Mouse (Mus musculus) right cerebral cortex, postnatal 10 days (tissue): Measurements from ENCODE around the gene Mex3d.

Experiments used
- DNase-seq, 2 experiments: peaks; one replicate each; pipeline ENCODE4 v3.0.0; 2021; ENCODE audit warnings: low spot score in 2 of 2

Gene Mex3d

DNA sequence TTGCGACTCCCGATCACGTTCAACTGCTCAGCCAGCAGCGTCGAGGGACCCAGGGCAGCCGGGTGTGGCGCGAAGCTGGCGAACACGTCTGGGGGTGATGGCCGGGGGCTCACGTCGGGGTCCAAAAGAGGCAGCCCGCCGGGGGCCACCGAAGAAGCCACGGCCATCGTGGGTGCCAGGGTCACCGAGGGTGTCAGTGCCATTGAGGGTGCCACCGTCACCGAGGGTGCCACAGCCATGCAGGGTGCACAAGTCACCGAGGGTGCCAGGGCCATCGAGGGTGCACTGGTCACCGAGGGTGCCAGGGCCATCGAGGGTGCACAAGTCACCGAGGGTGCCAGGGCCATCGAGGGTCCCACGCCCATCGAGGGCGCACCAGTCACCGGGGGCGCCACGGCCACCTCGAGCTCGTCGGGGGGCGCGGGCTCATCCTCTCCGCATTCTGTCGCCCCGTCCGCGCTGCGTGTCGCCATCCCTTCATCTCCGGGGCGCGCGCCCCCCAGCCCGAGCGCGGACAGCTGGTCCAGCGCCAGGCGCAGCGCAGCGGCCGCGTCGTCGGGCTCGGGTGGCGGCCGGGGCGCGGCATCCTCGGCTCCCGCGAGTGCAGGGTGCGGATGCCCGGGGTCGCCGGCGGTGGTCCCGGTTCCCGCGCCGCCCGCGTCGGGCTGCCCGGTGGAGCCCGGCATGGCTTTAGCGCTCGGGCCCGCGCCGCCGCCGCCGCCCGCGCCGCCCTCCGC, 556 bp downstream of the Mex3d start:
- no peak for DNase-seq

DNA sequence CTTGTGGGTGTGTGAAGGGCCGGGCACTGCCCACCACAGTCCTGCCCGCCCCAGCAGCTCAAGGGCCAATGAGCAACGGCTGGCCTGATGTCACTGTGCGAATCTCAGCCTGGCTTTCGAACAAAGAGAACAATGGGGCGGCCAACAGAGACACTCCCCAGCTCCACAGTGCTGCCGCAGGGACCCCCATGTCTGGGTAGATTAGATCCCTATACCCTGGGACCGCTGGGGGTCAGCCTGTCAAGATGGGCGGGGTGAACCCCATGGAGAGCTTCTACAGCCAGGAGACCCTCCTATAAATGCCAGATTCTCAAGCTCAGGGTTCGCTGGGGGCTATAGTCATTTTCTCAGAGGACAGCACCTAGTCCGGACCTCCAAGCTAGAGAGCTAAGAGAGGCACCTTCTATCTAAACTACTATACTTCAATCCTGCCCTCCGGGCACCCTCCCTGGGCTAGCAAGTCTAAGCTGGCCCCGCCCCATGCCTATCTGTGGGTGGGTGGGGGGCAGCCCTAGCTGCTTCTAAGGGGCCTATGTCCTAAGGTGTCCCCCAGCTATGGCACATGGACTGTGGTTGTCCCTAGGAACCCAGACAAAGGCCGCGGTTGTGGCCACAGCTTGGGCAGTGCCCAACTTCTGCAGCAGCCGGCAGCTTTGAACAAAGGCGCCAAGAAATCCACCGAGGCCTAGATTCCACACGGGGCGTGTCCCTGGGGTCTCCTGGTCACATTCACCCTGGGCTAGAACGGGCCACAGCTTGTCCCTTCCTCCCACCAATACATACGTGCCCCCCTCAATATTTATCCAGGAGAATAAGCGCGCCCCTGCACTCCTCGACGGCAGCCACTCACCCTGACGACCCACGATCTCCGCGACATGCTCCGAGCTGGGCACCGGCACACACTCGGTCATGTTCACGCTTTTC, 1.4 kb downstream of the Mex3d start:
- peak; percentile 72 to 84 for DNase-seq

DNA sequence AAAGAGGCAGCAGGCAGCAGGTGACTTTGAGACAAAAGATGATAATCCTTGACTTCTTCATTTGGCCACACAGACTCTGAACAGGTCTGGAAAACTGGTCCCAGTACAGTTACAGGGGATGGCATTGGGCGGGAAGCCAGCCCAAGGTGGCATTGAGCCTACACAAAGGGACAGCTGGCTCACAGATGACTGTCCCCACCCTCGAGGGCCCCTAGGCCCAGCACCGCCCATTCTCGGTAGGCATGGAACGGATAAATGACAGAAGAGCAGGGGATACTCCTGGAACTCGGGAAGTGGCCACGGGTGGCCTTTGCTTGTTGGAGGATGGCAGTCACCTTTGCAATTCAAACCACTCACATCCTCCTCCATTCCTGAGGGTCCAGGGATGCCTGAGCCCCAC, 2.1 kb downstream of the Mex3d start:
- DNase-seq: no peak

DNA sequence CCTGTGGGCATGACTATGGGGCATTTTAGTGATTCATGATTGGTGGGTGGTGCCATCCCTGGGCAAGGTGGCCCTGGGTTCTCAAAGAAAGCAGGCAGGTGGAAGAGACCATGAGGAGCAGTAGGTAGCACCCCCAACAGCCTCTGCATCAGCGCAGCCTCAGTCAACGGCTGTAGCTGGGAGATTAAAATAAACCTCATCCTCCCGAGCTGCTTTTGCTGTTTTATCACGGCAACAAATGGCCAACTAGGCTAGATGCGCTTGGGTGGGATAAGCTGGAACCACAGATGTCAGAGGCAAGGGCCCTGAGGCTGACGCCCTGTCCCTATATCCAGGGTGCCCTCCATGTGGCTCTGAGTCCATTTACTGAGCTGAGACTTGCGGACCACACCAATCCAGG, 2.8 kb downstream of the Mex3d start:
- DNase-seq: no peak

DNA sequence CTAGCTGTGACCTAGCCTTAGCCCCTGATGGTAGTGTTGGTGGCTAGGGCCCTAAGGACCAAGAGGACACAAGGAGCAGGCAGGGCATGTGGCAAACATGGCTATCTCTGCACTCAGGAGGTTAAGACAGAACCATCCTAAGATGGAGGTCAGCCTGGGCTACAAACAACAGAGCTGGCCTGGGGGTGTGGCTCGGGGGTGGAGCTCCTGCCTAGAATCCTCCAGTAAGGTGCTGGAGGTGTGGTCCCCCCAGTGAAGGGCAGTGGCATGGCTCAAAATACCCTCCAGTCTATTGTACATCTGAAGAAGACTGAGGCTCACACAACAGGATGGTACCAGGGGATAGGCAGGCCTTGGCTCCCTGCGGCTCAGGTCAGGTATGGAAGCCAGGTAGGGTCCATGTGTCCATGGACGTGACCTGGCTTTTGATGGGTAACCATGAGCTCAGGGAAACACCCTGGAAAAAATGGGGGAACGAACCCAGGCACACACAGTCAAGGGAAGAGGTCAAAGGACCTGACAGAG, 3.3 kb downstream of the Mex3d start:
- DNase-seq: no peak

DNA sequence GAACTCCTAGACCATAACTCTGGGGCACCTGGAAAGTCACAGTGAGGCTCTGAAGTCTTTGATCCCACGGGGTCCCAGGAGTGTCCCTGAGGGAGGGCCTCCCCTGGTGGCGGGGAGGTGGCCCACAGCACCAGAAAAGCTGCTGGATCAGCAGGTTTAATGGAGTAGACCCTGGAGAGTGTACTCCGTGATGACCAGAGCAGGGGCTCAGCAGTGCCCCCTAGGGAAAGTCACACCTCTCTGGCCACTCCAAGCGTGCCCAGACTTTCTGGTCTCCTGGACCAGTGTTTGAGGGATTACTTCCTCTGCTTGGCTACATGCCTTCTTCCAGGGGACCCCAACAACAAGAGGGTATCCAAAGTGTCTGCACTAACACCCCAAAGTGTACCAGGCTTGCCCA, 4.0 kb downstream of the Mex3d start:
- no peak for DNase-seq

DNA sequence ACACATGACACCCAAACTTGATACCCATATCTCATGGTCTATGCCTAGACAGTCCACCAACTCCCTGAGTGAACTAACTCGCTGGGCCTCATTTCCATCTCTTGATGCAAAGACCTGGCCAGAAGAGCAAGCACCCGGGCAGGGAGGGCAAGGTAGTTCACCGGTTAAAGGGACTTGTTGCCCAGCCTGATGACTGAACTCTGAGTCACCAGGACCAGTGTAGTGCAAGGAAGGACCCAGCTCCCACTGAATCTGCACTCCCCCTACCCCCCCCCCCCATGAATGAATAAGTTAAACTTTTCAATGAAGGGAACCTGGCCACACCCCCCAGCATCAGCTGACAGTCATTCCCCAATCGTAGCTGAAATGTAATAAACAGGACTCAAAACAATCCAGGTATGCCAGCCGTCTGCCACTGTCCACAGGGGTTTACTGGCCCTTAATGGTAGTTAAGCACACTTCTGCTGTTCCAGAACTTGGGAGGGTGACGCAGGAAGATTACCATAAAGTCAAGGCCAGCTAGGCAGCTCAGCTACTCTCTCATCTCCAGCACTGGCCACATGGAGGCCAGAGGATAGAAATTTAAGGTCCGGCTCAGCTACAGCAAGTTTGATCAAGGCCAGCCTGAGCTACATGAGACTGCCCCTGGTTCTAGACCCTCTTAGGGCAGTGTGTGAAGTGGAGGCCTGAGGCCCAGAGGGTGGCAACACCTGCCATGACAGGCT, 4.7 kb downstream of the Mex3d start:
- no peak for DNase-seq

DNA sequence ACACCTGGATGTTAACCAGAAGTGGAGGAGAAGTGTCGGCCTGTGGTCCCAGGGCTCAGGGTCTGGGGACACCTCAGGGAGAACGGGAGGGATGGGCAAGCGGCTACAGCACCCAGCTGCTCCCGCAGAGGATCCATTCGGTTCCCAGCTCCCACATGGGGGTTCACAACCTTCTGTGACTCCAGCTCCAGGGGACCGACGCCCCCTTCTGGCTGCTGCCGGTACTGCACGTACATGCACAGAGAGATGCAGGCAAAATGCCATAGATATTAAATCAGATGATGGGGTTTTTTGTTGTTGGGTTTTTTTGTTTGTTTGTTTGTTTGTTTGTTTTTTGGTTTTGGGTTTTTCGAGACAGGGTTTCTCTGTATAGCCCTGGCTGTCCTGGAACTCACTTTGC, 9.7 kb downstream of the Mex3d start:
- no peak for DNase-seq

DNA sequence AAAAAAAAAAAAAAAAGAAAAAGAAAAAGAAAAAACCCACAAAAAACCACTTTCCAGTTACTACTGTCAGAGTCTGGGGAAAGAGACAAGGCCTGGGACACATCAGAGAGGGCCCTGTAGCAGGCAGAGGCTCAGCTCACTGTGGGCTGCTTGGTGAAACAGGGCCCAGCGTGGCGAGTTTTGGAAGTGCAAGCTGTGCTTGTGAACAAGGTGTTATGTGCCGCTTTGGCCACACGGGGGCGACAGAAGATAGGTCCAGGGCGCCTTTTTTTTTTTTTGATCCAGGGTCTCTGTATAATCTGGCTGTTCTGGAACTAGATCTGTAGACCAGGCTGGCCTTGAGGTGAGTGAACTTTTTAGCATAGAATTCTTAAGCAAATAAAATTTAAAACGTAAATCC, 11.3 kb downstream of the Mex3d start:
- DNase-seq: peak; percentile 94 to 97

DNA sequence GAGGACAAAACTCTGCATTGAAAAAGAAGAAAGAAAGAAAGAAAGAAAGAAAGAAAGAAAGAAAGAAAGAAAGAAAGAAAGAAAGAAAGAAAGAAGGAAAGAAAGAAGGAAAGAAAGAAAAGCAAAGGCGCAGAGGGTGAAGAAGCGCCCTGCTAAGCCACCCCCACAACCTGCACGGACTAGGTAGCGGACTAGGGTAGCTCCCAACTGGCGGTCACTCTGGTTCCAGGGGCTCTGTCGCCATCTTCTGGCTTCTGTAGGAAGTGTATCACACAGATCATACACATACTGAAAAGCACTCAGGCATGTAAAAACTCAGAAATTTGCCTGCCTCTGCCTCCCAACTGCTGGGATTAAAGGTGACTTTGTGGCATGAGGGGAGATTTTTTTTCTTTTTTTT, 13.4 kb downstream of the Mex3d start:
- DNase-seq: peak; percentile 81 to 84

DNA sequence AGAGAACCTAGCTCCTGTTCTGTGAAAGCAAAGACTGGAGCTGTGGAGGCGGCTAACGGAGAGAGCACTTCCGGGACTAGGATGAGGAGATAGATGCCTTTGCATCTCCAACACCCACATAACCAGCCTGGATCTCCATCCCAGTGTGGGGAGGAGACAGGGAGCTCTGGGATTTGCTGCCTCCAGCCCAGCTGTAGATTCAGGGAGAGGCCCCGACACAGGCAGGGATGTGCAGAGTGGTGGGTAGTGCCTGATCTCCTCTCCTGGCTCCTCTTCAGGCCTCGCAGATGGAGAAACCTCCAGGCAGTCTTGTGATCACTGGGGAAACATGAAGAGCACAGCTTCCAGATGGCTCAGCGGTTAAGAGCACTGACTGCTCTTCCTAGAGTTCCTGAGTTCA, 14.8 kb downstream of the Mex3d start:
- DNase-seq: no peak

DNA sequence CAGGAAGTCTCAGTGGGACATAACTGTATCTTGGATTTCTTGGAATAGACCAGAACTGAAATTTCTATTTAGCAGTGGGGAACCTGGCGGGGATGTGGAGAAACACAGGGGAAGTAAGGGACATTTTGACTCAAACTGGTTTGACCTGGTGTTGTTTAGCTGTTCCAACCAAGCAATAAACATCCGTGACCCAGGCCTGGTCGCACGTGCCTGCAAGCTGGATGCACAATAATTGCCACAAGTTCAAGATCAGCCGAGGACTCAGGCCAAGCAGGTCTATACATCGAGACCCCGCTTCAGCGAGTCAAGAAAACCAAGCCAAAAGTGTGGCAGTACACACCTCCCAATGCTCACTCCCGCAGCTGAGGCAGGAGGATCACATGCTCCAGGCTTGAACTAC, 15.5 kb downstream of the Mex3d start:
- no peak for DNase-seq

DNA sequence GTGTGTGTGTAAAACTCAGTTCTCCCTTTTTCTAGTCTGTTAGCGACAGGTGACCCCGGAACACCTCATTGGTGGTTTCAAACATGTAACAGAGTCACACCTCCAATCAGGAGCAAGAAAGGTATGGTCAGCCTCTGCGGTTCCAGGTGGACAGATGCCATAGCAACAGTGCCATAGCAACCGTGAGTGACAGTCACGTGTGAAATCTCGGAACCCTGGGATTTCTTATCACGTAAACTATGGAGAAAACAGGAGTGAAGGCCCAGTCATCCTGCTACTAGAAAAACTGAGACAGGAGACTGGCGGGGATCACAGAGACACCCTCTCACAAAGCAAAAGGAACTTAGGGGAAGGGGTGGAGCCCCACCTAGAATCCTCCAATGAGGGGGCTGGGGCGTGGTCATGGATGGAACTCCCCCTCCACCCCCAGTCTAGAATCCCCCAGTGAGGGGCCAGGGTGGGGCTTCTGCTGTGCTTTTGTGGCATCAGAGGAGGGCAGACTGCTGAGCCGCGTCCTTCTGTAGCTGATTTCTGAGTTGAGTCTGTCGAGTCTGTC, 16.0 kb downstream of the Mex3d start:
- DNase-seq: peak; percentile 80 to 89

DNA sequence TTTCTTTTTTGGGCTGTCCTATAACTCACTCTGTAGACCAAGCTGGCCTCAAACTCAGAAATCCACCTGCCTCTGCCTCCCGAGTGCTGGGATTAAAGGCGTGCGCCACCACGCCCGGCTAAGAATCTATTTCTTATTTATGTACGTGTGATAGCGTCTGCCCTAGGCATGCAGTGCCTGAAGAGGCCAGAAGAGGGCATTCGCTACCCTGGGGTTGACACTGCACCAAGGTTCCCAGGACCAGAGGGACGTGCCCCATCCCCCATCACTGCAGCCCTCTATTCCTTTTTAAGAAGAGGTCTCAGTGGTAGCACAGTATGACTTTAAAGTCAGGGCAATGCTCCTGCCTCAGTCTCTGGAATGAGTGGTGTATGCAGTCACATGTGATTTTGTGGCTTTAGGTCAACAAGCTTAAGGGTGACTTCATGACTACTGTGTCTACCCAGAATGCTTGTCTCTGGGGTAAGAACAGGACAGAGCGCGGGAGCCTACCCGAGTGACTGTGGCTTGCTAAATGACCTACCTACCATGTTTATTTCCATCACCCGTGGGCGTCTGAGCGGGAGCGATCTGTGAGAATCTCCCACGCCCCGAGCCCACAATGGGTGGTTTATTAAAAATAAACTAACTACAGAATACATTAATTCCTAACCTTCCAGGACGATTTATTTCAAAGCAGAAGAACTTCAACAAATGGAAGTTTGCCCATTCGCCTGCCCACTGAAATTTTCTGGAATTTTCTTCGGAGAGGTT, 17.3 kb downstream of the Mex3d start:
- DNase-seq: no peak

DNA sequence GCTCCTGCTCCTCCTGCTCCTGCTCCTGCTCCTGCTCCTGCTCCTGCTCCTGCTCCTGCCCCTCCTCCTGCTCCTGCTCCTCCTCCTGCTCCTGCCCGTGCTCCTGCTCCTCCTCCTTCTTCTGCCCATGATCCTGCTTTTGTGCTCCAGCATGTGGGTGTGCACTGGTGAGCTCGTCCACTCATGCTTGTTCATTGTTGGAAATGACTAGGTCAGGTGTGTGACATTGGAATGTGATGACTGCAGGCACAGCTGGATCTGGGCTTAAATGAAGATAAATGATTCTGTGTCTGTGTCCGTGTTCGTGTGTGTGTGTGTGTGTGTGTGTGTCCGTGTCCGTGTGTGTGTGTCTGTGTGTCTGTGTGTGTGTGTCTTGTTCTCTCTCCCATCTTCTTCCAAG, 19.1 kb downstream of the Mex3d start:
- DNase-seq: no peak

DNA sequence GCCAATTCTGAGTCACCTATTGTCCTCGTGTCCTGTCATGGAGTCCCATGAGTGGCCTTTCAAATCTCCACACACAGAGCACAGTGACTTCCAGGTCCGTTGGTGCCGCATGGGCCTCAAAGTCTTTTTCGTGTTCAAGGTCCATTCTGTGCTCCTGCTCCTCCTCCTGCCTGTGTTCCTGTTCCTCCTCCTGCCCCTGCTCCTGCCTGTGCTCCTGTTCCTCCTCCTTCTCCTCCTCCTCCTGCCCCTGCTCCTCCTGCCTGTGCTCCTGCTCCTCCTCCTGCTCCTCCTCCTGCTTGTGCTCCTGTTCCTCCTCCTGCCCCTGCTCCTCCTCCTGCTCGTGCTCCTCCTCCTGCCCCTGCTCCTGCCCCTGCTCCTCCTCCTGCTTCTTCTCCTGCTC, 19.5 kb downstream of the Mex3d start:
- no peak for DNase-seq

DNA sequence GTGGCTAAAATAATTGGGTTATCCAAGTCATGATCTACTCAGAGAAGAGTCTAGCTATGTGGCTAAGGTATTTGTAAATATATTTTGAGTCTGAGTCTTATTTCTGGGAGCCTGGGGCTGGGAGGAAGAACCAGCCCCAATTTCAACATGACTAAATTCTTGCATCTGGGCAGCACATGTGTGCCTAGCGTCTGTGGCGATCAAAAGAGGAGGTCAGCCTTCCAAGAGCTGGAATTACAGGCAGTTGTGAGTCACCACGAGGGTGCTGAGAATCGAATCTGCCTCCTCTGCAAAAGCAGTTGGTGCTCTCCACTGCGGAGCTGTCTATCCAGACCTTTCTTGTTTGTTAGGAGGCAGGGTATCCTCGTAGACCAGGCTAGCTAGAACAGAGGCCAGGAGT, 21.7 kb downstream of the Mex3d start:
- no peak for DNase-seq

DNA sequence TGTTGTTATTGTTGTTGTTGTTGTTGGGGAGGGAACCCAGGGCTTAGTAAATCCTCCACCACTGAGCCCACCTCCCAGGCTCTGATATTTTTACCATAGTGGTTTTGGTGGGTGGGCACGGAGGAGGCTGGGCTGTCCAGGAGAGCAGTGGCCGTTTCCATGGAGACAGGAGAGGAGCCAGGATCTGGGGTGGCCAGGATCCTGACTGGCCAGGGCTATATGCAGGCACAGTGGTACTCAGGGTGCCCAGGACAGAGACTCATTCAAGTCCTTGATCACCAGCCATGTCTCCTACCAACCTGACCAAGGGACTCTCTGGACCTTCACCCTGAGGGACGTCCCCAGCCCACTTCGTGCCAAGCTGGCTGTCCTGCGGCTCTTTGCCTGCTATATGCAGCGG, 23.7 kb downstream of the Mex3d start:
- no peak for DNase-seq

DNA sequence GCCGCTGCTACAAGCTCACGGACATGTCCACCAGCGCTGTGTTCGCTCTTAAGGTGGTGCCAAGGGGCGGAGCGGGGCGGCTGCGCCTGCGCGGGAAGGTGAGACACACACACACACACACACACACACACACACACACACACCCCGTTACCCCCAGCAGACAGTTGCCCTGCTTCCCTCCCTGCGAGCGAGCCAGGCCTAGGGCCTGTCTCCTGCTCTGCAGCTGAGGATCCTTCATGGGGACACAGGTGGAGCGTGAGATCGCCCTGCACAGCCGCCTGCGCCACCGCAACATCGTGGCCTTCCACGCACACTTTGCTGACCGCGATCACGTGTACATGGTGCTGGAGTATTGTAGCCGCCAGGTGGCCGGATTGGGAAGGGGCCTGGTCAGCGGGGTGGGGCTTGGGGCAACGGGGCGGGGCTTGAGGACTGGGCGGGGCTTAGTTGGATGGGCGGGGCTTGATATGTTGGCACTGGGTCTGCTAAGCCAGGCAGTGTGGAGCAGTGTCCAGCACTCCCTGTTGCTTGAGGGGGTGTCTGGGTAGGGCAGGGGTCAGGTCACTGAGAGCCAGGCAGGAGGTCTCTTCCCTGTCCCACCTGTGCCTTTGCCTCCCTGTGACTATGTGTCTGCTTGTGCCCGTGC, 29.3 kb downstream of the Mex3d start:
- no peak for DNase-seq

DNA sequence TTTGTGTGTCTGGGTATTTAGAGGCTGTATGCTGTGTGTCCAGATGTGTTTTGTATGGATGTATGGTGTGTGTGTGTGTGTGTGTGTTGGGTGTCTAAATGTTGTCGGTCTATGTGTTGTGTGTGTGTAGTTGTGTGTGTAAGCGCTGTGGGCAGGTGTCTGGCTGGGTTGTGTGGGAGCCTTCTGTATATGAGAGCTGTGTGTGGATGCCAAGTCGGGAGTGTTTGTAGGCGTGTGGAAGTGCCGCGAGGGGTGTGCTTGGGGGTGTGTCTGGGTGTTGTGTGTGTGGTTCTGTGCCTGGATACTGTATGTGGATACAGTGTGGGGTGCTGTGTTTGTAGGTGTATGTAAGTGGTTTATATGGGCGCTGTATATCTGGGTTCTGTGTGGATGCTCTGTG, 30.1 kb downstream of the Mex3d start:
- DNase-seq: no peak

DNA sequence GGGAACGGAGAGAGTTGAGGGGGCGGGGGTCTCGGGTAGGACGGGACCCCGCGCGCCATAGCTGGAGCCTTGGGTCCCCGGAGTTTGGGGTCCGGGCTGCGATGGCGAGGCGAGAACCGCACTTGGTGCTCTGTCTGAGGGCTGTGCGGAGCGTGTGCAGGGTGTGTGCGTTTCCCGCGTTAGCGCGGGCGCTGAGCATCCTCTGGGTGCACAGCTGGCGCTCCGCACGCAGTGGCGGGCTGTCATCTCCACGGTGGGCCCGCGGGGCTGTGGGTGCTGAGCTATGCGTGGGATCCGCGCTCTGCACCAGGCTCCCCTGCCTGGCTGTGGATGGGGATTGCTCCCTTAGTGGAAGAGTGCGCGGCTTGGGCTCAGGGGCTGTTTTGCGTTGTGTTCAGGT, 30.7 kb downstream of the Mex3d start:
- no peak for DNase-seq
